Mouse (Mus musculus) MEL (cell line): ENCODE results near the gene Hs6st1. TPM values are rescaled to one million over a fixed set of nuclear protein-coding genes. Genes with fewer than 3 reads are reported as not detected.

Experiments
- DNase-seq: peaks from one replicate; pipeline ENCODE4 v3.0.0; 2011; ENCODE audit warnings: low read depth, low spot score
- H3K27ac ChIP-seq: 2 replicates; pipeline ENCODE4 v1.5.1; 2012; ENCODE audit warnings: low read depth, mild to moderate bottlenecking, control low read depth, low read length, moderate library complexity; ENCODE audit not compliant: control insufficient read depth
- H3K27me3 ChIP-seq, 2 experiments: fragments of 150-350 bp in 1 of 2; sonication (generic) in 1 of 2; 2 replicates each; pipeline ENCODE4 v1.6.1; 2012; ENCODE audit warnings: low read length in 2 of 2, mild to moderate bottlenecking in 2 of 2, improper control_type of control experiment in 1 of 2, moderate library complexity in 1 of 2; ENCODE audit not compliant: insufficient read depth in 2 of 2, control insufficient read depth in 1 of 2
- H3K36me3 ChIP-seq, 2 experiments: 2 replicates each; pipeline ENCODE4 v1.6.1; 2012 to 2014; ENCODE audit warnings: low read length in 2 of 2, improper control_type of control experiment in 1 of 2, inconsistent platforms in 1 of 2, mild to moderate bottlenecking in 1 of 2; ENCODE audit not compliant: insufficient read depth in 2 of 2, control insufficient read depth in 1 of 2
- H3K4me1 ChIP-seq, 2 experiments: fragments of 150-350 bp in 1 of 2; sonication (generic) in 1 of 2; 2 replicates each; pipeline ENCODE4 v1.6.1; 2012; ENCODE audit warnings: low read length in 2 of 2, improper control_type of control experiment in 1 of 2, mild to moderate bottlenecking in 1 of 2; ENCODE audit not compliant: insufficient read depth in 2 of 2, control insufficient read depth in 1 of 2
- H3K4me3 ChIP-seq, 2 experiments: fragments of 150-350 bp in 1 of 2; sonication (generic) in 1 of 2; 2 replicates each; pipeline ENCODE4 v1.5.1; 2012; ENCODE audit warnings: low read depth in 2 of 2, low read length in 2 of 2, mild to moderate bottlenecking in 2 of 2, moderate library complexity in 2 of 2, control low read depth in 1 of 2, improper control_type of control experiment in 1 of 2; ENCODE audit not compliant: control insufficient read depth in 1 of 2, insufficient read depth in 1 of 2
- H3K79me2 ChIP-seq: 2 replicates; pipeline ENCODE4 v1.6.1; 2012; ENCODE audit warnings: mild to moderate bottlenecking, low read length, moderate library complexity; ENCODE audit not compliant: control insufficient read depth, poor library complexity, insufficient read depth
- H3K9ac ChIP-seq: 2 replicates; pipeline ENCODE4 v1.6.1; 2012; ENCODE audit warnings: low read depth, mild to moderate bottlenecking, control low read depth, low read length, moderate library complexity; ENCODE audit not compliant: control insufficient read depth, poor library complexity, severe bottlenecking
- H3K9me3 ChIP-seq: fragments of 150-350 bp; sonication (generic); replicated peaks from 2 replicates; pipeline ENCODE4 v1.6.1; 2012; ENCODE audit warnings: mild to moderate bottlenecking, low read length, improper control_type of control experiment, moderate library complexity; ENCODE audit not compliant: insufficient read depth
- CHD1 ChIP-seq: IDR thresholded peaks from 2 replicates; pipeline ENCODE4 v1.6.1; 2012; ENCODE audit warnings: low read depth, mild to moderate bottlenecking, inconsistent platforms, low read length, improper control_type of control experiment
- CHD2 ChIP-seq: IDR thresholded peaks from 2 replicates; pipeline ENCODE4 v1.6.1; 2011; ENCODE audit warnings: low read length, improper control_type of control experiment
- CTCF ChIP-seq, 3 experiments: IDR thresholded peaks in 2 of 3; conservative IDR thresholded peaks in 1 of 3; 2 replicates each; pipeline ENCODE4 v1.5.1; 2011 to 2012; ENCODE audit warnings: low read length in 3 of 3, low read depth in 2 of 3, mild to moderate bottlenecking in 2 of 3, improper control_type of control experiment in 1 of 3, inconsistent platforms in 1 of 3, mixed read lengths in 1 of 3, moderate library complexity in 1 of 3; ENCODE audit not compliant: control insufficient read depth in 1 of 3, insufficient read depth in 1 of 3, poor library complexity in 1 of 3, severe bottlenecking in 1 of 3
- GABPA ChIP-seq: IDR thresholded peaks from 2 replicates; pipeline ENCODE4 v1.6.1; 2012; ENCODE audit warnings: low read depth, mild to moderate bottlenecking, inconsistent platforms, low read length, improper control_type of control experiment, moderate library complexity
- HCFC1 ChIP-seq: IDR thresholded peaks from 2 replicates; pipeline ENCODE4 v1.6.1; 2012; ENCODE audit warnings: low read depth, mild to moderate bottlenecking, inconsistent platforms, low read length, improper control_type of control experiment, moderate library complexity
- MAFK ChIP-seq: IDR thresholded peaks from 2 replicates; pipeline ENCODE4 v1.6.1; 2011; ENCODE audit warnings: low read depth, mild to moderate bottlenecking, low read length, improper control_type of control experiment, borderline replicate concordance
- MXI1 ChIP-seq: IDR thresholded peaks from 2 replicates; pipeline ENCODE4 v1.6.1; 2011; ENCODE audit warnings: mild to moderate bottlenecking, low read depth, low read length, improper control_type of control experiment
- MYC ChIP-seq: IDR thresholded peaks from 2 replicates; pipeline ENCODE4 v1.6.1; 2011; ENCODE audit warnings: low read depth, mild to moderate bottlenecking, low read length, improper control_type of control experiment, moderate library complexity
- RAD21 ChIP-seq: IDR thresholded peaks from 2 replicates; pipeline ENCODE4 v1.6.1; 2011; ENCODE audit warnings: mild to moderate bottlenecking, low read depth, low read length, improper control_type of control experiment
- SIN3A ChIP-seq: IDR thresholded peaks from 2 replicates; pipeline ENCODE4 v1.6.1; 2012; ENCODE audit warnings: low read length, improper control_type of control experiment, inconsistent platforms
- SMC3 ChIP-seq: IDR thresholded peaks from 2 replicates; pipeline ENCODE4 v1.6.1; 2011; ENCODE audit warnings: low read depth, low read length, improper control_type of control experiment
- polyA plus RNA-seq, 2 experiments: library from polyadenylated mRNA; stranded (reverse) in 1 of 2; unstranded in 1 of 2; fragments of >175 nt in 1 of 2; fragments of >200 nt in 1 of 2; gene quantifications; 2 replicates each; pipeline versions ENCODE4 v1.2.1 to v1.2.4; 2012; ENCODE audit warnings: low replicate concordance in 2 of 2, low read depth in 1 of 2; ENCODE audit not compliant: insufficient read length in 2 of 2, insufficient read depth in 1 of 2, missing spikeins in 1 of 2
- total RNA-seq: library from RNA; depleted of rRNA; stranded (reverse); fragments of 300-350 nt; gene quantifications from 2 replicates; pipeline ENCODE4 v1.2.3, GENCODE M21; 2012; rRNA removed

Gene Hs6st1
- total and polyA plus RNA-seq, 3 experiments = 33.0 to 52.0 (median 45.7) TPM

DNA sequence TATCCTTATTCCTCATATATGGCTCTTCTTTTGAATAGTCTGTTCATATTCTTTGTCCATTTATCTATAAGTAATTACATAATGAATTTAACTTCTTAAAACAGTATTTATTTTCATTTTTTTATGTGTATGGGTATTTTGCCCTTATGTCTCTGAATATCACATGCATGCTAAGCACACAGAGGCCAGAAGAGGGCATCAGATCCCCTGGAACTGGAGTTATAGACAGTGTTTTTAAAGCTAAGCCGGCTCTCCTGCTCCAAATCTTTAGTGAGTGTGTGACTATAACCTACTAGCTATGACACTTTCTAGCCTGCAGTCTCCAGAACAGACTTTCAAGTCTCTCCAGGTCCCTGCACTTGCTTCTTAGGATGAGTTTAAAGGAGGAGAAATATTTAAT, 76.8 kb downstream of the Hs6st1 start (continued):
- TF ChIP-seq CHD1 = no peak
- TF ChIP-seq CHD2 = no peak
- TF ChIP-seq MAFK = no peak

DNA sequence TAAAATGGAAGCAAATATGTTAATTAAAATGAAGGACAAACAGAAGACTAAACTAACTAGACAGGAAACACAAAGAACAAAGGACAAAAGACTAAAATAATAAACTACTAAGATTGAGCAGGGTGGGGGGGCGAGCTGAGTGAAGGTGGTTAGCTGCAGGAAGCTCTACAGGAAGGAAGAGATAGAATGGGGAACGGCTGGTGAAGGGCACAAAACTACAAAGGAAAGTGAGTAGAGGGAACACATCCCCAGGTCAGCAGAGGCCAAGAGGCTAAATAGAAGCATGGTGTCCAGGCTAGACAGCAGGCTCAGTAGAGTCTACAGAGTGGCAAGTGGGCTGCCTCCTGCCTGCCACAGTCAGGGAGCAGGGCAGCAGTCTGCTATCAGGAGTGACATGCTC, 80.6 kb downstream of the Hs6st1 start:
- Histone ChIP-seq H3K27ac (no peak overlapping the region), H3K79me2 (no peaks in the 10 kb centered on the region), H3K4me3 (no peak overlapping the region), H3K36me3 (peaks cover 0 to 30% of the 10 kb centered on the region in 2 experiments; a peak in 2 of 4 replicates), H3K27me3 (no peaks in the 10 kb centered on the region), H3K4me1 (no peaks in the 10 kb centered on the region), H3K9me3 (no peaks in the 10 kb centered on the region), H3K9ac (no peak overlapping the region)
- no peak for TF ChIP-seq GABPA
- TF ChIP-seq MYC = no peak
- TF ChIP-seq SIN3A = no peak
- TF ChIP-seq RAD21 = no peak
- TF ChIP-seq MAFK = no peak
- no peak for TF ChIP-seq HCFC1
- DNase-seq = no peak

- Histone ChIP-seq H3K27me3 (no peaks in the 10 kb centered on the region), H3K9me3 (no peaks in the 10 kb centered on the region), H3K36me3 (peaks cover 0 to 29% of the 10 kb centered on the region in 2 experiments; a peak in 2 of 4 replicates), H3K27ac (no peak overlapping the region), H3K9ac (no peak overlapping the region), H3K4me1 (no peaks in the 10 kb centered on the region), H3K4me3 (no peak overlapping the region), H3K79me2 (no peaks in the 10 kb centered on the region)
- TF ChIP-seq MXI1 (no peak), SMC3 (peak; percentile 73), RAD21 (peak; percentile 43), GABPA (no peak), HCFC1 (no peak), CTCF (IDR thresholded peaks at IDR 0.05 in 2 of 3, conservative IDR thresholded peaks at IDR 0.05 in 1 of 3; ENCODE audit: control insufficient read depth in 1 of 3, insufficient read depth in 1 of 3, low read depth in 2 of 3, low read length in 3 of 3, poor library complexity in 1 of 3, severe bottlenecking in 1 of 3) (peak; percentile 55 to 72 (median 66))
- peak; percentile 67 for DNase-seq
Observed at GRCm38 (mm10) chr1:36149411-36149810, 81.2 kb downstream of the Hs6st1 start.

Other genes with a start within 250 kb of the Hs6st1 start
- gene Uggt1, start 176.3 kb downstream of the Hs6st1 start, total RNA-seq = 40.0 and 47.9 TPM in 2 replicates
- 10 to 100 TPM; 33.8 to 98.3 TPM for gene Uggt1, start 176.3 kb downstream of the Hs6st1 start, polyA plus RNA-seq
- 0.92 and 1.3 TPM in 2 replicates for gene Neurl3, start 206.3 kb downstream of the Hs6st1 start, total RNA-seq
- 1 to 10 TPM in 1 of 2 experiments, not detected in 1; 3.3 TPM for gene Neurl3, start 206.3 kb downstream of the Hs6st1 start, polyA plus RNA-seq
- gene Arid5a, start 239.3 kb downstream of the Hs6st1 start, total RNA-seq = 4.2 and 6.4 TPM in 2 replicates
- 1 to 10 TPM in 1 of 2 experiments, not detected in 1; 9.0 TPM for gene Arid5a, start 239.3 kb downstream of the Hs6st1 start, polyA plus RNA-seq